Mouse (Mus musculus) E14TG2a.4 (cell line): ENCODE measurements at regions not wholly inside any gene's neighbourhood (a gene's known extent, or its start where the extent isn't known, plus 50 kb on each side); places are given as distances from the start of the nearest gene placed in this dataset.

Experiments
- CTCF ChIP-seq: conservative IDR thresholded peaks from 2 replicates; pipeline ENCODE4 v1.5.1; 2014; ENCODE audit warnings: low read length
- NANOG ChIP-seq: IDR thresholded peaks from 2 replicates; pipeline ENCODE4 v1.6.1; 2014; ENCODE audit warnings: borderline replicate concordance, low read length, mixed read lengths
- POU5F1 ChIP-seq: IDR thresholded peaks from 2 replicates; pipeline ENCODE4 v1.6.1; 2014; ENCODE audit warnings: low read length, borderline replicate concordance

GRCm38 (mm10) chr9:104387805-104388204 lies 50.3 kb upstream of the Acpp start:
- TF ChIP-seq CTCF (no peak), POU5F1 (no peak), NANOG (no peak)
